Mouse (Mus musculus) adrenal gland, adult 2 months (tissue): Measurements from ENCODE around the gene Sept9. TPM values are rescaled to one million over a fixed set of nuclear protein-coding genes. Genes with fewer than 3 reads are reported as not detected.

Experiments
- DNase-seq: peaks from one replicate; pipeline ENCODE4 v3.0.0; 2021
- polyA plus RNA-seq: library from polyadenylated mRNA; depleted of rRNA; stranded (reverse); fragments of >200 nt; gene quantifications from 2 replicates; pipeline ENCODE4 v1.2.3, GENCODE M21; 2012; rRNA removed
- total RNA-seq, 2 experiments: library from RNA; stranded (reverse); gene quantifications; 2 replicates each; pipeline ENCODE4 v1.2.3; 2021

The Sept9 gene
- total and polyA plus RNA-seq, 3 experiments = 53.7 to 149 (median 143) TPM

DNA sequence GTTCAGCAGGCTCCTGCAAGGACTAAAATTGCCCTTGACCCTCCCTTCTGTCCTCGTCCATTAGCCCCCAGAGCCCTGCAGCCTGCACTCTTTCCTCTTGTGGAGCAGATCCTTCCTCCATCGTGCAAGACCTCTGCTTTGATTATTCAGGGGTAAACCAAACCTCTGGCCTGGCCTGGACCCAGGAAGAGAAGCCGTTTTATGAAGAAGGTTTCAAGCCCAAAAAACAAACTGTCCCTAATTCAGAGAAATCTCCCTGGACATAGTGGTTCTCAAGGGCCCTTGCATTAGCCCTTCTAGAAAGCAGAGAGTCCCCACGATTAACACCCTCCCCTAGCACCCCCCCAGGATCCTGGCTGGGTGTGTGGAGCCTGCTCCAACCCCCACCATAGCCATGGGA, 207.7 kb downstream of the Sept9 start:
- DNase-seq = no peak

DNA sequence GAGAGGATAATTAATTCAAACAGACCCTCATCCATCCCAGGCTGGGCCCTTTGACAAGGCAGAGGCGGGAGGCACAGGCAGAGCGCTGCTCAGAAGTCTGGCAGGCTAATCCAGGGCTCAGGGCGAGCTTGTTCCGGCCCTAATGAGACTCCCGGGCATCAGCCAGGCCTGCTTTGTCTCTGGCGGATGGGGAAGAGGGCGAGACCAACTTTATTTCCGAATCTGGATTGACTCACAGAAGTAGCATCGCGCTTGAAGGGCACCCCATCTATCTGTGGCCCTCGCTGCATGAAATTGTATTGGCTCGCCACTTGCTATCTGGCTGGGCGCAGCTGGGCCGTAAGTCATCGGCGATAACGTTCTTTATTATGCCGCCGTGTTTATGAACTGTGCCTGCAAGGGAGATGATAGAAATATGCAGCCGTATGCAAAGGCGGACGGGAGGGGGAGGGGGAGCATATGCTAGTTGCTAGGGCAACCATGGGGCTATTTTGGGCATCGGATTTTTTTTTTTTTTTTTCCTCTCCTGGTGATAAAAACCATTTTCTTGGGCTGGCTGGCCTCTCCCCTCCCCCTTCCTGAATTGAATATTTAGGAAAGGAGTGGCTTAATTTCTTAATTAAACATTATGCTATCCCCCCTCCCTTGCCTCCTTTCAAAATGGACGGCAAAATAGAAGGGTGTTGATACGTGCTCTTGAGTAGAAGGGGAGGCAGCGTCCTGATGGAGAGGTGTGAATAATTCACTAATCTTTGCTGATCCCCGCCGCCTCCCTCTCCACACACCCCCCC, 208.4 kb downstream of the Sept9 start:
- DNase-seq = peak; percentile 39

DNA sequence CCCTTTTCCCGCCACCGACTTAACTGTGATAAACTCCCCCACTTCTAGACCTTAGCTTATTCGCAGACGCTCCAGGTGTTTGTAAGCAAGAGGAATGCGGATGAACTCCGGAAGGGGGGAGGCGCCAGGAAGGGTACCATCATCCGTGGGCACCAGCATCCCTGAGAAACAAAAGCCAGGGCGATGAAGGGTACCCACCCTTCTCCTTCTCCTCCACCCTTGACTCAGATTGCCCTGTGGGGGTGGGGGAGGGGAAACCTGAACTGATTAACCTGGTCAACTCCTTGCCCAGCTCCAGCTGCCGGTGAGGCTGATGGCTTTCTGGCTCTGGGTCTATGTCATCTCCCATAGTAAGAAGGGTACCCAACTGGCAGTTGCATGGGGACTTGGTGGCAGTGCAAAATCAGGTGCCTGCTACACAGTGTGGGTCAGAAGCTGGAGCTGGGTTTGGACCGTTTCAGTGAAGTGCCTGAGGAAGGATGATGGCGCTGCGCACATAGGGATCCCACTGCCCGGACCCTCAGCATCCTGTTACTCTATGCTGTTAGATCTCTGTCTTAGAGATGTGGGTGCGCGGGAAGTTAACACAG, 209.1 kb downstream of the Sept9 start:
- DNase-seq = no peak

DNA sequence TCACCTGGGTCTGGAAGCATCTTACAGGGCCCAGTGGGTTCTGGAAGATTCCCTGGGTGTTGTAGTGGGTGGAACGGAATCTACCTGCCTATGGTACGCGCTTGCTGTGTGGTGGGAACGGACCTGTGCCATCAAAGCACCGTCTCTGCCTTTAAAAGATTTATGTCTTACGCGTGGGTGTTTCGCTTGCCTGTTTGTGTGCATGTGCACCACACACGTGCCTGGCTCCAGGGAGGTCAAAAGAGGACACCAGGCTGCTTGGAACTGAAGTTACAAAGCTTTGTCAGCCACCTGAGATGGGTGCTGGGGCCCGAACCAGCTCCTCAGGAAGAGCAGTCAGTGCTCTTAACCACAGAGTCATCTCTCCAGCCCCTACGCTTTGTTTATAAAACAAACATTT, 209.9 kb downstream of the Sept9 start:
- DNase-seq = no peak

DNA sequence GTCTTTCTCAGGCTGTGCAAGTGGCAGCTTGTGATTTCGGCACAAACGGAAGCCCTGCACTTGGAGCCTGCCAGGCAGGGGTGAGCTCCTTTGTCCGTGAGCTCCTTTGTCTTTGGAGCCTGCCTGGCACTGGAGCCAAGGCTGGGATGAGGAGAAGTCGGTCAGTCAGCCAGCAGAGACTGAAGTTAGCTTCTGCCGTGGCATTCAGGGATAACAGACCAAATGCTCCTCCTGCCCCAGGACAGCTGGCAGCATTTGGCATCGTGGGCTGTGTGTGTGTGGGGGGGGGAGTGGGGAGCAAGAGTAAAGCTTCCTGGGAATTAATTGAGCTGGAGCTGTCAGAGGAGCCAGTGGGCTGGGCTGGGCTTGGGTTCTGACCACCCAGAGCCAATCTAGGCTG, 210.6 kb downstream of the Sept9 start:
- no peak for DNase-seq

DNA sequence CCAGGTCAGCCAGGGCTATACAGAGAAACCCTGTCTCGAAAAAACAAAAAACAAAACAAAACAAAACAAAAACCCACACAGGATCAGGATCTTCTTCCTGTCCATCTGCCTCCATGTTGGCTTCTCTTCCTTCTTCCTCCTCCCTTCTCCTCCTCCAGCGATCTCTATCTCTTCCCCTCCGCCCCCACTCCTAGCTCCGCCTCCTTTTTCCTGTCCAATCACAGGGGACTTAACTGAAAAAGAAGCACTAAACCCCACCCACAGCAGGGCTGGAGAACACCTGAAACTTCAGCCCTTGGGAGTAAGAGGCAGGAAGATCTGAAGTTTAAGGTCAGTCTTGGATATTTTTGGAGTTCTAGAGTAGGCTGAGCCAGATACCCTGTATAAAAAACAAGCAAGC, 212.2 kb downstream of the Sept9 start:
- DNase-seq = no peak

Other genes with a start within 250 kb of the Sept9 start
- gene Sec14l1, start 84.5 kb upstream of the Sept9 start, total RNA-seq = 100 to 1,000 TPM; 117 to 175 TPM
- gene Sec14l1, start 84.5 kb upstream of the Sept9 start, polyA plus RNA-seq = 140 and 161 TPM in 2 replicates